Mouse (Mus musculus) hindbrain, embryonic 15.5 days (tissue): ENCODE results near the gene Rflnb. TPM values are rescaled to one million over a fixed set of nuclear protein-coding genes. Genes with fewer than 3 reads are reported as not detected.

Experiments
- ATAC-seq: fragments of 200-750 bp; cut with Nextera tagmentation; 2 replicates; pipeline ENCODE4 v1.8.0; 2017; ENCODE audit warnings: low read depth, moderate number of reproducible peaks, moderate TSS enrichment; ENCODE audit not compliant: low FRiP score
- H3K27ac ChIP-seq: fragments of 300-500 bp; sonication (generic); replicated peaks from 2 replicates; pipeline ENCODE4 v1.5.1; 2015; ENCODE audit warnings: mild to moderate bottlenecking, inconsistent platforms
- H3K27me3 ChIP-seq: fragments of 300-500 bp; sonication (generic); 2 replicates; pipeline ENCODE4 v1.6.1; 2015; ENCODE audit warnings: control low read depth, inconsistent platforms
- H3K36me3 ChIP-seq: fragments of 300-500 bp; sonication (generic); 2 replicates; pipeline ENCODE4 v1.6.1; 2015; ENCODE audit warnings: control low read depth, inconsistent platforms
- H3K4me1 ChIP-seq: fragments of 300-500 bp; sonication (generic); replicated peaks from 2 replicates; pipeline ENCODE4 v1.6.1; 2015; ENCODE audit warnings: control low read depth, inconsistent platforms
- H3K4me2 ChIP-seq: fragments of 300-500 bp; sonication (generic); 2 replicates; pipeline ENCODE4 v1.6.1; 2015; ENCODE audit warnings: moderate library complexity, mild to moderate bottlenecking, inconsistent platforms
- H3K4me3 ChIP-seq: fragments of 300-500 bp; sonication (generic); 2 replicates; pipeline ENCODE4 v1.5.1; 2015; ENCODE audit warnings: mild to moderate bottlenecking, inconsistent platforms
- H3K9ac ChIP-seq: fragments of 300-500 bp; sonication (generic); 2 replicates; pipeline ENCODE4 v1.6.1; 2015; ENCODE audit warnings: inconsistent platforms
- H3K9me3 ChIP-seq: fragments of 300-500 bp; sonication (generic); 2 replicates; pipeline ENCODE4 v1.6.1; 2016; ENCODE audit warnings: control low read depth, inconsistent platforms
- WGBS: fragments of 180-500 bp; shearing (Covaris S2); methylation state at CpG from one replicate; pipeline ENCODE4 v1.1.7; 2015; 5-methylcytosine and 5-hydroxymethylcytosine counted together
- polyA plus RNA-seq: library from polyadenylated mRNA; unstranded; fragments of >200 nt; fragmentation: Nextera tagmentation; extraction: Ambion mirVana; gene quantifications from 2 replicates; pipeline ENCODE4 v1.2.1, GENCODE M21; 2015

Gene Rflnb
- 11.4 and 13.4 TPM in 2 replicates for polyA plus RNA-seq

- Histone ChIP-seq H3K4me2 (peak within 1 kb of the TSS; percentile 86), H3K9me3 (no peaks in the 10 kb centered on the region), H3K36me3 (no peaks in the 10 kb centered on the region), H3K9ac (peak within 1 kb of the TSS; percentile 41), H3K4me3 (peak within 1 kb of the TSS; percentile 49), H3K27ac (no peak within 1 kb of the TSS), H3K27me3 (0 out of 2 replicates have a peak, but pooled peaks cover 3% of the 10 kb centered on the region), H3K4me1 (peaks cover 16% of the 10 kb centered on the region)
- under 1% methylated on average over 92 of the region's 112 CpGs for WGBS
- ATAC-seq = peak; percentile 85
These were observed at the start of gene Rflnb for GRCm38 (mm10) chr11:76027139-76028071. TSS of gene Rflnb (minus strand) at chr11:76027782.

DNA sequence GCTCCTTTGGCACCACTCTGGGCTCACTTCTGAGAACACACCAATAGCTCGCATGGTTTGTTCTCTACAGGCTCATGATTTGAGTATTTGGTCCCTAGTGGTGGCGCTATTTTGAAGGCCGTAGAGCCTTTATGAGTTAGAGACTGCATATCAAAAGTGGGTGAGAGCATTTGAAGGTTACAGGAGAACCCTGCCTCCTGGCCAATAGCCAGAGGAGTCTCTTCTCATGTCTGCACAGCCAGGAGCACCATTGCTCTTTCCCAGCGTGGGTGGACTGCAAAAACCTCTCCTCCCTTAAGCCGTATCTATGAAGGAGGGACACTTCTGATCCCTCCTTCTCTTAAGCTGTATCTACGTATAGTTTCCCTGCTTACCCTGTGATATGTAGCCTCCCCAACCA, 49.8 kb upstream of the Rflnb start:
- WGBS = 89% methylated on average over 6 of the region's 6 CpGs
- Histone ChIP-seq H3K27ac (no peak overlapping the region), H3K4me3 (no peak overlapping the region), H3K9me3 (no peaks in the 10 kb centered on the region), H3K4me1 (no peaks in the 10 kb centered on the region), H3K27me3 (no peaks in the 10 kb centered on the region), H3K36me3 (peaks cover 52% of the 10 kb centered on the region), H3K9ac (no peak overlapping the region), H3K4me2 (no peak overlapping the region)
- no peak for ATAC-seq

DNA sequence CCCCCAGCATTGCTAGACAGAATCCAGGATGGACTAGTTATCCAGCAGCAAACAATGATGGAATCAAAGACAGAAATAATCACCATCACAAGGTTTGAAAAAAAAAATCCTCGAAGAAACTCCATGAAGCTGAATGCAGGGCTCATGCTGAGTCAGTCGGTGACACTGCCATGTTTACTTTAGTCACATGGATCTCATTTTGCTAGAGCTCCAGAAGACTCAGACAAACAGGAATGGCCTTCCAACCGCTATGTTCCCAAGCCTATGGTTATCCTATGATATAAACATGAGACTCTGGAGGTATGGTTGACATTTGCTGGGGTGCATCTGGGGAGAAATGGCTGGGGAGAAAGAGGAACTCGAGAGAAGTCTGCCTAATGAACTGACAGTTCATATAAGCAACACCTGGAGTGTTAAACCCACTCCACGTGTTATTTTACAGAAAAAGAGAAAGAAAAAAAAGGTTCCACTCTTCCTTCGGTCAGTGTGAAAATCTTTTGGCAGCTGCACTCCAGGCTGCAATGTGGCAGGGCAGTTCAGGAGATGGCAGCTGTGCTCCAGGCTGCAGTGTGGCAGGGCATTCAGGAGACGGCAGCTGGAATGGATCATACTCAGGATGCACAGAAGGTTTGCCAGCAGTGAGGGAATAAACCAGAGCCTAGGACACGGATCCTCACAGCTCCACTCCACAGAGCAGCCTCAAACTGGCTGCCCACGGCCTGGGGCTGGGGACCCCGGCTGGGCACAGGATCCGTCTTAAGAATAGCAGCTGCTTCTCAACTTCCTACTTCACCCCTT, 46.9 kb upstream of the Rflnb start:
- no peaks in the 10 kb centered on the region for H3K4me1 ChIP-seq
- H3K9ac ChIP-seq = no peak overlapping the region
- H3K9me3 ChIP-seq = no peaks in the 10 kb centered on the region
- WGBS = 79% methylated on average over 11 of the region's 11 CpGs
- no peaks in the 10 kb centered on the region for H3K27me3 ChIP-seq
- no peak overlapping the region for H3K4me2 ChIP-seq
- H3K4me3 ChIP-seq = no peak overlapping the region
- peaks cover 24% of the 10 kb centered on the region for H3K36me3 ChIP-seq
- ATAC-seq = no peak
- H3K27ac ChIP-seq = no peak overlapping the region

- H3K4me2 ChIP-seq = no peak overlapping the region
- H3K4me3 ChIP-seq = no peak overlapping the region
- no peak overlapping the region for H3K27ac ChIP-seq
- H3K9ac ChIP-seq = no peak overlapping the region
- no peaks in the 10 kb centered on the region for H3K9me3 ChIP-seq
- H3K36me3 ChIP-seq = peaks cover 13% of the 10 kb centered on the region; the same call in 1 of the 2 replicates
- ATAC-seq = no peak
- 93% methylated on average over 6 of the region's 6 CpGs for WGBS
- no peaks in the 10 kb centered on the region for H3K4me1 ChIP-seq
- H3K27me3 ChIP-seq = no peaks in the 10 kb centered on the region
These were observed 42.2 kb upstream of the Rflnb start for GRCm38 (mm10) chr11:76069816-76070215.

DNA sequence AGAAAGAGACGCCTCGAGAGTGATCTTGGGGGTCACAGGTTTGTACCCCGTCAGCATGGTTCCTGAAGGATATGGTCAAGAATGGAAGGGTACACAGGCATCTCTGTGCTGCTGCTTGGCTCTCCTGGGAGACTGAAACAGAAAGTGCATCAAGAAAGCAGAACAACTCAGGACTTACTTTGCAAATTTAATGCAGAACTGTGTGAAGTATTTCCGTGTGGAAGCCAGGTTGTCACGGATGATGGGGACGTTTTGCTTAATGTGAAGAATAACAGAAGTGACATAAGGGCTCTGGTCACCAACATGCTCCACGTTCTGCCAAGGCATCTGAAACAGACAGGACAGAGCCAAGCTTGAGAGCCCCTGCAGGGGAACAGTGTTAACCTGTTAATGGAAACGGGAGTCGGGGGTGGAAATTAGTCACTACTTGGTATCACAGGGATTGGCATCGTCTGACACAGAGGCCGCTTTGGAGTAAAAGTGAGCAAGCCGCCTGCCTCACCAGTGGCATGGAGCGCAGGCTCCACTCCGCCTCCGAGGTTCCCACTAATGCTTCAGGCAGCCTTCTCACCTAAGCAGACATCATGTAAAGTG, 39.1 kb upstream of the Rflnb start:
- no peaks in the 10 kb centered on the region for H3K27me3 ChIP-seq
- no peak overlapping the region for H3K27ac ChIP-seq
- H3K4me2 ChIP-seq = no peak overlapping the region
- H3K4me1 ChIP-seq = no peaks in the 10 kb centered on the region
- no peaks in the 10 kb centered on the region for H3K9me3 ChIP-seq
- ATAC-seq = no peak
- no peak overlapping the region for H3K9ac ChIP-seq
- no peak overlapping the region for H3K4me3 ChIP-seq
- peaks cover 13% of the 10 kb centered on the region; the same call in 1 of the 2 replicates for H3K36me3 ChIP-seq
- WGBS = 88% methylated on average over 15 of the region's 15 CpGs

- no peak for ATAC-seq
- WGBS = 64% methylated on average over 9 of the region's 9 CpGs
- peaks cover 20% of the 10 kb centered on the region for H3K36me3 ChIP-seq
- no peak overlapping the region for H3K27ac ChIP-seq
- no peak overlapping the region for H3K4me2 ChIP-seq
- H3K4me1 ChIP-seq = no peaks in the 10 kb centered on the region
- no peaks in the 10 kb centered on the region for H3K27me3 ChIP-seq
- no peak overlapping the region for H3K9ac ChIP-seq
- H3K4me3 ChIP-seq = no peak overlapping the region
- H3K9me3 ChIP-seq = no peaks in the 10 kb centered on the region
These were observed 38.0 kb upstream of the Rflnb start for GRCm38 (mm10) chr11:76065521-76066095.

DNA sequence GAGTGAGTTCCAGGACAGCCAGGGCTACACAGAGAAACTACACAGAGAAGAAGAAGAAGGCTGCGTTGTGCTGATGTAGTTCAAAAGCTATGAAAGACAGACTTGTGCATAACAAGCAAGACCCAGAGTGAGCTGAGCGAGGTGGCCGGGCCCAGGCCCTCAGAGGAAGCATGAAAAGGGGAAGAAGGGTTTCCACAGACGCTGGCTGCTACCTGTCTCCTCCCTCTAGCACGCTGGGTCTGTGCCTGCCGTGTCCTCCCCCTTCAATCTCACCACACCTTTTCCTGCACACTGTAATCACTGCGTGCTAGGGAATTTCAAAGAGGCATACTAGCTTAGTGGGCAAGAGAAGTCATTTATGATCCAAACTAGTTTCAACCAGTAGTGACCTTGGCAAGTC, 36.8 kb upstream of the Rflnb start:
- no peak overlapping the region for H3K4me3 ChIP-seq
- H3K27ac ChIP-seq = no peak overlapping the region
- H3K4me1 ChIP-seq = no peaks in the 10 kb centered on the region
- H3K9me3 ChIP-seq = no peaks in the 10 kb centered on the region
- no peaks in the 10 kb centered on the region for H3K27me3 ChIP-seq
- no peak for ATAC-seq
- 91% methylated on average over 7 of the region's 7 CpGs for WGBS
- peaks cover 24% of the 10 kb centered on the region for H3K36me3 ChIP-seq
- H3K9ac ChIP-seq = no peak overlapping the region
- no peak overlapping the region for H3K4me2 ChIP-seq

DNA sequence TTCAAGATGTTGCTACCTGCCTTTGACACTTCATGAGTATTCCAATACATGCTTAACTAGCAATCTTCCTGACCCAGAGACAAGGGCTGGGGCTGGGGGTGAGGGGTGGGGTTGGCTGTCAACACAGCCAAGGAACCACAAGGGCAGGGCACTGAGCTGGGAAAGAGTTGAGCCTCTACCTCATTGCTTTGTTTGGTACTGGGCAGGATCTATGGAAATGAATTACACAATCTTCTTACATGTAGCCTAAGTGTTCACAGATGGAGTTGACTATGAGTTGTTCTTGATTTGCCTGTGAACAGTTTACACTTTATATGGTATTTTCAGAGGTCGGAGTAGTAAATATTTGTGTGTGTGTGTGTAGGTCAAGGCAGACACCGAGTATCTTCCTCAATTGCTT, 33.3 kb upstream of the Rflnb start:
- Histone ChIP-seq H3K4me1 (no peaks in the 10 kb centered on the region), H3K36me3 (peaks cover 19% of the 10 kb centered on the region), H3K9me3 (no peaks in the 10 kb centered on the region), H3K9ac (no peak overlapping the region), H3K27ac (no peak overlapping the region), H3K4me3 (no peak overlapping the region), H3K4me2 (no peak overlapping the region), H3K27me3 (no peaks in the 10 kb centered on the region)
- ATAC-seq = no peak
- 94% methylated on average over 2 of the region's 2 CpGs for whole genome bisulfite sequencing

GRCm38 (mm10) chr11:76059971-76060370, 32.4 kb upstream of the Rflnb start:
- no peak overlapping the region for H3K4me3 ChIP-seq
- H3K27me3 ChIP-seq = no peaks in the 10 kb centered on the region
- no peak for ATAC-seq
- H3K27ac ChIP-seq = no peak overlapping the region
- 77% methylated on average over 7 of the region's 7 CpGs for WGBS
- no peak overlapping the region for H3K4me2 ChIP-seq
- no peak overlapping the region for H3K9ac ChIP-seq
- no peaks in the 10 kb centered on the region for H3K9me3 ChIP-seq
- H3K4me1 ChIP-seq = no peaks in the 10 kb centered on the region
- peaks cover 16% of the 10 kb centered on the region for H3K36me3 ChIP-seq

- Histone ChIP-seq H3K4me1 (0 out of 2 replicates have a peak, but pooled peaks cover 5% of the 10 kb centered on the region), H3K4me3 (no peak overlapping the region), H3K27ac (no peak overlapping the region), H3K9ac (no peak overlapping the region), H3K27me3 (no peaks in the 10 kb centered on the region), H3K36me3 (peaks cover 12% of the 10 kb centered on the region), H3K9me3 (no peaks in the 10 kb centered on the region), H3K4me2 (no peak overlapping the region)
- WGBS = 35% methylated on average over 3 of the region's 3 CpGs
- ATAC-seq = no peak
These were observed 28.9 kb upstream of the Rflnb start for GRCm38 (mm10) chr11:76056487-76056886.

DNA sequence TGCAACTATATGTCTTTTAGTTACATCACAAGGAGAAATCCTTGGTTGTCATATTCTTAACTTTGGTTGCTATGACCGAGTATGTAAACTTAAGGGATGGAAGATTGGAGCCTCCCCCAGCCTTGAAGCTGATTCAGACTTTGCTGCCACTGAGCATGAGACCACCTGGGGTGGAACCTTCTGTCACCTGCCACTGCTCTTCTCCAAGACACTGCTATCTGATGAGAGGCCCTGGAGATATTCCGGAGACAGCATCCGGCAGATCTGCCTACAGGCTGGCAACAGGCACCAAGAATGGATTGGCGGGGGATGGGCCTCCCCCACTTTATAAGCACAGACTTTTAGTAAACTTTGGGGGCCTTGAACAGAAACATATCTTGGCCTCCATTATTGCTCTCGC, 24.9 kb upstream of the Rflnb start:
- no peak overlapping the region for H3K9ac ChIP-seq
- H3K27ac ChIP-seq = no peak overlapping the region
- WGBS = 84% methylated on average over 5 of the region's 5 CpGs
- H3K4me3 ChIP-seq = no peak overlapping the region
- H3K4me1 ChIP-seq = 0 out of 2 replicates have a peak, but pooled peaks cover 5% of the 10 kb centered on the region
- H3K9me3 ChIP-seq = no peaks in the 10 kb centered on the region
- H3K27me3 ChIP-seq = no peaks in the 10 kb centered on the region
- no peak for ATAC-seq
- no peaks in the 10 kb centered on the region for H3K36me3 ChIP-seq
- no peak overlapping the region for H3K4me2 ChIP-seq
